Mouse (Mus musculus) liver, adult (tissue): Measurements from ENCODE around the gene Opcml.

Experiments
- GATA4 ChIP-seq: IDR thresholded peaks from 2 replicates; pipeline ENCODE4 v1.6.1; 2014; ENCODE audit warnings: mild to moderate bottlenecking, low read length; ENCODE audit not compliant: insufficient replicate concordance

Opcml gene

GRCm38 (mm10) chr9:28891611-28892010 lies 1101.0 kb downstream of the Opcml start:
- TF ChIP-seq GATA4: no peak

GRCm38 (mm10) chr9:28903291-28903690 lies 1112.7 kb downstream of the Opcml start:
- no peak for TF ChIP-seq GATA4

- TF ChIP-seq GATA4: no peak
These were observed 1119.2 kb downstream of the Opcml start for GRCm38 (mm10) chr9:28909738-28910137.

GRCm38 (mm10) chr9:28911571-28912185 lies 1121.1 kb downstream of the Opcml start:
- TF ChIP-seq GATA4: no peak

- TF ChIP-seq GATA4: no peak
These were observed 1141.5 kb downstream of the Opcml start for GRCm38 (mm10) chr9:28932069-28932468.

- no peak for TF ChIP-seq GATA4
These were observed 1146.6 kb downstream of the Opcml start for GRCm38 (mm10) chr9:28937163-28937562.

- TF ChIP-seq GATA4: no peak
These were observed 1147.4 kb downstream of the Opcml start for GRCm38 (mm10) chr9:28937980-28938379.

GRCm38 (mm10) chr9:28940901-28941300 lies 1150.3 kb downstream of the Opcml start:
- TF ChIP-seq GATA4: no peak

GRCm38 (mm10) chr9:28969455-28969854 lies 1178.9 kb downstream of the Opcml start:
- TF ChIP-seq GATA4: no peak
